Mouse (Mus musculus) layer of hippocampus, adult 2 months (tissue): ENCODE measurements at regions not wholly inside any gene's neighbourhood (a gene's known extent, or its start where the extent isn't known, plus 50 kb on each side); places are given as distances from the start of the nearest gene placed in this dataset.
A peak's percentile ranks its signal among the peaks of the same experiment; 100 is the strongest.

ENCODE experiments used
- DNase-seq, 2 experiments: peaks; one replicate each; pipeline ENCODE4 v3.0.0; 2022; ENCODE audit warnings: low spot score in 2 of 2
- H3K27ac ChIP-seq: fragments of 200-600 bp; 2 replicates; pipeline ENCODE4 v1.8.1; 2022
- H3K4me3 ChIP-seq: fragments of 200-600 bp; 2 replicates; pipeline ENCODE4 v1.8.1; 2022; ENCODE audit warnings: mild to moderate bottlenecking
- CTCF ChIP-seq: fragments of 200-600 bp; conservative IDR thresholded peaks from 2 replicates; pipeline ENCODE4 v1.8.1; 2022; ENCODE audit warnings: antibody characterized with exemption, mild to moderate bottlenecking, moderate library complexity

DNA sequence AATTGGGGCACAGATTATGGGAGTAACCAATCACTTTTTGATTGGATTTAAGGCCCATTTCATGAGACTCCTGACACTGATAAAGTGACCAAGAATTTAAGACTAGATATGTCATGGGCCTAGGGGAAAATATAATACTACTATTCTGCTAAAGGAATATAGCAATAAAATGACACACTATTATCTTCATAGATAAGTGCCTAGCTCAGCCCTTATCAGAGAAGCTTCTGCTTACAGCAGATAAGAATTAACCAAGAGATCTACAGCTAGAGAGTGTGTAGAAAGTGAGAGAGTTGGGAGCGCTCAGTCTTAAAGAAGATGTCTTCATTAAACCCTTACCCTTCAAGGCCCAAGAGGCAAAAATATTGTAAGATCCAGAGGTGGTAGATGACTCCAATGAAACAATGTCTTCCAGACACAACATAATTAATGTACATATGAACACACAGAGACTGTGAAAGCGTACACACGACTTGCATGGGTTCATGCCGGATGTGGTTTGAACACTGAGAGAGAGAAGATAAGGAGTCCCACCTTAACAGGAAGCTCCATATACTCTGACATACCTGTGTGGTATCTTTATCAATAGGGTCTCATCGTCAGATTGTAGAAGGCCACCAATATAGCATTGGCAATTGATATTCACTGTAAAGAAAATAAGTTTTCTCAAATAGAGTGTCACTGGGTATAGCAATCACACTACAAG lies 252.1 kb downstream of the Gsdmc2 start:
- no peak for TF ChIP-seq CTCF
- no peak overlapping the region for H3K4me3 ChIP-seq
- no peak for DNase-seq
- no peak overlapping the region for H3K27ac ChIP-seq

- DNase-seq: no peak
- no peak for TF ChIP-seq CTCF
- H3K27ac ChIP-seq: no peak overlapping the region
- no peak overlapping the region for H3K4me3 ChIP-seq
Observed at GRCm38 (mm10) chr15:63559293-63559692, 285.7 kb downstream of the Gsdmc2 start.

DNA sequence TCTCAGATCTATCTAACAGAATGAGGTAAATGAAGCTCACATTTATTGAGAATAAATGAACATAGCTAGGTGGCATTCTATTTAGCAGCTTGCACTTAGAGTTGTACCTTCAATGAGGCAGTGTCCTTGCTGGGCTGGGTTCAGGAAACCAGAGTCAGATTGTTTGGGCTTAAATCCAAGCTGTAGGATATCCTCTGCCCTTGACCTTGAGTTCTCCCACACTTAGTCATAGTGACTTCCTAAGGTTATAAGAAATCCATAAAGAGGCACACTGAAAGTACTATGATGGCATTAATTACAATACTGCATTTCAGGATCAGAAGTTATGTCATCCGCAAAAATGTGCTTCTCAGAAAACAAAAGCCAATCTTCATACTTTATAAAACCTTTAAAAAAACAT lies 286.3 kb downstream of the Gsdmc2 start:
- no peak for TF ChIP-seq CTCF
- H3K4me3 ChIP-seq: no peak overlapping the region
- H3K27ac ChIP-seq: no peak overlapping the region
- no peak for DNase-seq

DNA sequence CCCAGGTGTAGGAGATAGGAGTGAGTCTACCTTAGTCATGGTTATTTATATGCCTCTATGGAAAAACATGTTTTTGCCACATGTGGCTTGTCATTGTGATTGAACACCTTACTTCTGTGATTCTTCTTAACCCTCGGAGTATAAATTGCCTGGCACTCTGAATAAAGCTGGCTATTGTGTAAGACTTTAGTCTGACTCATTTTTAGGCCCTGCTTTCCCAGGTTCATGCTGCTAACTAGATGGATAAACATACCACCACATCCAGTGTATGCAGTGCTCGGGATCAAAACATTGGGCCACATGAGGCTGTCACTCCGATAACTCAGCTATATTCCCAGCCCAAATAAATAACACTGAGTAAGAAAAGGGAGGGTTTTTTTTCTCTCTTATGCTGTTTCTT lies 287.2 kb downstream of the Gsdmc2 start:
- no peak for TF ChIP-seq CTCF
- Histone ChIP-seq H3K4me3 (no peak overlapping the region), H3K27ac (no peak overlapping the region)
- no peak for DNase-seq

GRCm38 (mm10) chr15:63553597-63553996 lies 291.4 kb downstream of the Gsdmc2 start:
- H3K4me3 ChIP-seq: no peak overlapping the region
- DNase-seq: peak in 1 of 2 experiments; percentile 10
- TF ChIP-seq CTCF: no peak

GRCm38 (mm10) chr15:63532337-63533055 lies 312.5 kb downstream of the Gsdmc2 start:
- peak; percentile 36 to 41 for DNase-seq
- H3K27ac ChIP-seq: peak overlapping the region; percentile 64
- no peak for TF ChIP-seq CTCF
- H3K4me3 ChIP-seq: peak overlapping the region; percentile 43

More at GRCm38 (mm10) chr15:63553597-63553996, 291.4 kb downstream of the Gsdmc2 start:
- no peak overlapping the region for H3K27ac ChIP-seq

DNA sequence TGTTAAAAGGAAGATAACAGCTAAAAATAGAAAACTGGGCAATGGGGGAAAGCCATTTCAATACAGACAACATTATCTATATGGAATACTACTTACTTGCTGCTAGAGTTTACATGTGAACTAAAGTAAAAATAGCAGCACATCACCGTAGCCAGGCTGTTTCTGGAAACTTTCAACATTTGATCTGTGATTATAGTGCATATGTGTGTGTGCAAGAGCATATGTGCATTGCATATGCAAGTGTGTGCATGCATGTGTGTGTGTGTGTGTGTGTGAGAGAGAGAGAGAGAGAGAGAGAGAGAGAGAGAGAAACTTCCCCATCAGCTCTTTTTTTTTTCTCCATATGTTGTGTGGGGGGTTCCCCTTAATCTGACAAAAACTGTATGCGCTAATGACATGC lies 317.7 kb downstream of the Gsdmc2 start:
- no peak for DNase-seq
- H3K4me3 ChIP-seq: no peak overlapping the region
- TF ChIP-seq CTCF: no peak
- H3K27ac ChIP-seq: no peak overlapping the region

GRCm38 (mm10) chr15:63526820-63527219 lies 318.2 kb downstream of the Gsdmc2 start:
- no peak overlapping the region for H3K4me3 ChIP-seq
- no peak for DNase-seq
- TF ChIP-seq CTCF: no peak
- H3K27ac ChIP-seq: no peak overlapping the region

DNA sequence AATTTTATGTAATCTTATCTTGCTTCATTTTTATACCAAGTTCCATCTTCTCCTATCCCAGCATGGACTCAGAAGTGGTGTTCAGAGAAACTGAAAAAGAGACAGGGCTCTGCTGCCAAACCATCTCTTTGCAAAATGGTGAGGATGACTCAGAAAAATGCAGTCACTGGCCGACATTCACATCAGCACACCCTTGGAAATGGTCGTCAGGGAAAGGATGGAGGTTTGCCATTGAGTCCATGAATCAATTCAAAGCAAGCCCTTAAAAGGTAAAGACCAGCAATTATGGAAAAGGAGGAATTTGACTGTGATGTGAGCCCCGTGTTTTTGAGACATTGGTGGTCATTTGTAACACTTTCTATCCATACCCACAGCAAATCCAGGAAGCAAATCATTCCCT lies 327.7 kb downstream of the Gsdmc2 start:
- TF ChIP-seq CTCF: no peak
- Histone ChIP-seq H3K27ac (no peak overlapping the region), H3K4me3 (no peak overlapping the region)
- DNase-seq: no peak

DNA sequence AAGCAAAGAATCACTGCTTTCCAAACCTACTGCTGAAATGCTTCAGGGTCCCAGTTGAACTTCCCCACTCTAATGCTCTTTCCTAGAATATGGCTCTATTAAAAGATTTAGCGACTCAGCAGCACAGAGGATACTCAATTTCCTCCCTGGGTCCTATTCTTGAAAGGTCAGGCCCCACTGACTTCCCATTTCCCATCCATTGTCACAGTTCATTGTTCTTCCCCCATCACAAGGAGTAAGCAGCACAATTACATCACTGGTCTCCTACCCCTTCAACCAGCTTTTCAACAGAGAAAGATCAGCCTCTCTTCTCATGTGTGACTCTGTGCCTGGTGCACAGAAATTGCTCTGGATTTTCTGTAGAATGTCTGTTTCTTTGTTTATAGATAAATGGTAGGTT lies 344.5 kb downstream of the Gsdmc2 start:
- no peak for TF ChIP-seq CTCF
- Histone ChIP-seq H3K4me3 (no peak overlapping the region), H3K27ac (no peak overlapping the region)
- DNase-seq: no peak

DNA sequence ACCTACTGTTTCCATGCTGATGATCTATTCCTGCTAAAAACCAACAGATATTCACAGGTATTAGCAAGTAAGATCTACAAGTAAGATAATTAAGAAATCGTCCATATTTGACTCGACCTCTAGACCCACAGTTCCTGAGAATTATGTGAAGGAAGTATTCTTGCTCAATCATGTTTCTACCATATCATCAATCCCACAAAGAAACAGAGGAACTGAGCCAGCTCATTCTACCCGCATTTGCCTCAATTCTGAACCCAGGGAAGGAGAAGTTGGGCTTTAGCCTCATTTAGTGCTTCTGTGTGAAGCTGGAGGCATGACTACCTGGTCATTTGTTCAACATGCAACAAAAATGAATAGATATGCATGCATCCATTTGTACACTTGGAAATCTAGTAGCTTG lies 346.5 kb downstream of the Gsdmc2 start:
- no peak for DNase-seq
- Histone ChIP-seq H3K27ac (no peak overlapping the region), H3K4me3 (no peak overlapping the region)
- no peak for TF ChIP-seq CTCF

GRCm38 (mm10) chr15:63497207-63497606 lies 347.8 kb downstream of the Gsdmc2 start:
- TF ChIP-seq CTCF: no peak
- Histone ChIP-seq H3K27ac (no peak overlapping the region), H3K4me3 (no peak overlapping the region)
- DNase-seq: no peak

DNA sequence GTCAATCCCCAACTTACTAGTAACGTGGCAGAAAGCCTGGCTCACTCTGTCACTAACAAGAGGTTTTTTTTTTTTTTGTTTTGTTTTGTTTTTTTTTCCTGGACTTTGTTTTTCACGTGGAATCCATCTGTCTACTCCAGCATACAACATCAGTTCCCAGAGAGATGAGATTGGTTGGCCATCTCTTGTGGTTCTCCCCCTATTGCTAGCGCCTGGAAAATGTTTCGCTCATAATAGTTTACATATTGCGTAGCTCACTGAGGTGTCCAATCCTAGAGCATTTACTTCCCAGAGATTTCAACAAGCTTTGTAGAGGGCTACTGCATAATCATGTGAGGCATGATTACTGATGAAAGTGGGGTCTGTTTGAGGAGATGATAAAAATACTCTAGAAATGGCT lies 360.1 kb downstream of the Gsdmc2 start:
- no peak for DNase-seq
- no peak for TF ChIP-seq CTCF
- Histone ChIP-seq H3K27ac (no peak overlapping the region), H3K4me3 (no peak overlapping the region)
